Mouse (Mus musculus) T-cell, adult 2 months (primary cell): ENCODE results near the gene Ank3.

Experiments used
- DNase-seq: peaks from one replicate; pipeline ENCODE4 v3.0.0; 2022; ENCODE audit warnings: low spot score

The Ank3 gene

DNA sequence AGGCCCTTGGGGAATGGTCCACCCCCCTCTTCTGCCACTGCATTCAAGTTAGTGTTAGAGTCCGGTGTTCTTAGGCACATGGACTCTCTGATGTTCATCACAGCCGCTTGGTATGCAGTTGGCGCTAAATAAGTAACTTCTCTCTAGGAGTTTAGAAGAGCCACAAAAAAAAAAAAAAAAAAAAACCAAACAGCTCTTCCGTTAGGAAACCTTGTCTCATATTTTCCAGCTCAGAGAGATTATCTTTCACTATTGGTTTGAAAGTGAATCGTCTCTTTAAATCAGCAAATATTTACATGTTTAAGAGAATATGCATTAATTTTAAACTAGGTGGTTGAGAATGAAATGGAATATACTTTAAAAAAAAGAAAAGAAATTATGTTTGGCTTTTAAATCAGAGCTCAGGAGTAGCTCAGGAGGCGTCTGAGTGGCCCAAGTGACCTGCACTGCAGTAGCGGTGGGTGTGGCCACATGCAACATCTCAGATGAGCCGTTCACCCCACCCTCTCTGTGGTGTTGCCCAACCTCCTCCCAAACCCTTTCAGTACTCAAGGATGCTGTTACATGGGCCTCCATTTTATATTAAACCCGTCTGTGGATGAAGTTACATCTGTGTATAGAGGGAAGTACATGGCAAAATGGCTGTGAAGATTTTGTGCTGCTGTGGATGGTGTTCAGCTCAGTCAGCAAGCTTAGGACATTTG, 138.0 kb downstream of the Ank3 start:
- DNase-seq, result no peak

DNA sequence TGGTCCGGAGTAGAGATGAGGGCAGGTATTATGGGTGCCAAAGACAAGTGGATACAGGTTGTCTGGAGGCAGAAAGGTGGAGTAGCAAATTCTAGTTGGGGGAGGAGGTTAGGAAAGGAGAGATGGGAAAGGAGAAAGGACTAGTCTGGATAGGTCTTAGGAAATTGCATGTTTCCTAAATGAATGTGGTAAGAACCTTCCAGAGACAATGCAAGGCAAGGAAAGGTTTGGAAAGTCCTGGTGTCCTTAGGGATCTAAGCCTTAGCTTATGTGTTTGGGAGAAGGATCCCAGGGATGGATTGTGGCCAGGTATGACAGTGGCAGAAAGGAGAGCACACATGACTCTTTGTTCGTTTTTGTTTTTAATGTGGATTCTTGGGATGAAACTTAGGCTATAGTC, 139.7 kb downstream of the Ank3 start:
- DNase-seq, result no peak

DNA sequence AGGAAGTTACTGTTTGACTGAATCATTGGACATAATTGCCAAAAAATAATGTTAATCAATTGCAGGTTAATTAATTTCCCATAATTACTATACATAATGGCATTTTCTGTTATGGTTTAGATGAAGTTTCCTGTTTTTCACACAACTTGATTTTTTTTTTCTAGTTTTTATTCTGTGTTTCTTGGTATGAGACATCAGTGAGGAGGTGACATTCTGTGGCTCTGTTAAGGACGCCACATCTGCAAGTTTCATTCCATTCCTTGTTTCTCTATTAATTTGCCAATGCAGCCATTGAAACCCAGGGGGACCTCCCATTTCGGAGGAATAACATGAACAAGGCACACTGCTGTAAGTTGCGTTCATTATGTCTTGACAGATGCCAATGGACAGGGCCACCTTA, 143.9 kb downstream of the Ank3 start:
- DNase-seq, result no peak

DNA sequence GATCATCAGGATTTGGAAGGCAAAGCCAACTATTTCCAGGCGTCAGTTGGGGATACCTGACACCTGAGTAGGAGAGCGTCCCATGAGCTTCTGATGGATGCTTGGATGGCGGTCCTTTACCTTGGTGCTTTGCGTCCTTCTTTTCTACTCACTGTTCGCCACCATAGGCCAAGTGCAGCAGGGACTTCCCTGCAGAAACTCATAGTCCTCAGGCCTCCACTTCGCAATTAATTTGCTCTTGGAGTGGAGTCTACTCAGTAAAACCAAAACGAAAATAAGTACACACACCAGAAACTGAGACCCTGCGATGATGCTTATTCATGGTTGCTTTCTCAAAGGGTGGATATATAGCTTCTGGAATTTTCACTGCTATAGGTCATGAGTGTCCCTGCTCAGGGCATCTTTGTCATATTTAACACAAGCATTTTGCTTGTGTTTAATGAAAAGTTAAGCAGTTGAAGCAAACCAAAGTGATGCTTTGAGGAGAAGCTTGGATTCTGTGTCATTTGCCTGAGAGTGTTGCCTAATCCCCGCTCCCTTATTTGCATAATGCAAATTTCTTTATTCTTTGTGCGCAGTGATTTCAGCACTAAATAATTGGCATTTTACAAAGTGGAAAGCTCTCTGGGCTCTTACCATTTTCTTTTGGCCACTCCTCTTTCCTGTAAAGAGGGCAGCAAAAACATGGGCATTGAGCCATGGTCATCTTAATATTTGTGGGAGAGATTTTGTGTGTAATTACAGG, 145.5 kb downstream of the Ank3 start:
- DNase-seq, result no peak

DNA sequence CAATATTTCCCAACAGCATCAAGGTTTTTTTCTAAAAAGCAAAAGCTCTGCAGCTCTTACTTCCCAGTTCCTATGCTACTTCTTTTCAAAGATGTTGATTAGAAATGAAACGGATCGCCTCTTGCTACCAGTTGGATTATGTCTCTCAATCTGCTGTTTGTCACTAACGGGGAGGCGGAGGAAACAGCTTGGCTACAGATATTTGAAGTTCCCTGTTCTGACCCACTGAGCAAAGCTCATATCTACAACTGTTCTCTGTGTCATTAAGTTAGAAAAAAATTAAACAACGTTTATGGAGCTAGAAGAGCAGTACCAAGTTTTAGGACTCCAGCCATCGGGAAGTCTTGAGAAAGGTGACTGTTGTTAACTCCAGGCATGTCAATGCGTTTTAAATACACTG, 146.1 kb downstream of the Ank3 start:
- no peak for DNase-seq

DNA sequence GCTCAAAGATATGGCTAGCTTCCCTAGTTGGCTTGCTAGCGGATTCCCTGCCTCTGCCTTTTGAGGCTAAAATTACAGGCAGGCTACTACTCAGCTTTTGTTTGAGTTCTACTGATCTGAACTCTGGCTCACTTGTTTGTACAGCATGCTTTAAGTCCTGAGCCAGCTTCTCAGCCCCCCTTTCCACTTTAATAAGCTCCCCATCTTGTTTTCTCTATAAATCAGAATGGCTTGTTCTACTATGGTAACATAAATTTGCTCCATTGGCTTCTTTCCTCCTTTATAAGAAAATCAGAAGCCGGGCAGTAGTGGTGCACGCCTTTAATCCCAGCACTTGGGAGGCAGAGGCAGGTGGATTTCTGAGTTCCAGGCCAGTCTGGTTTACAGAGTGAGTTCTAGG, 147.4 kb downstream of the Ank3 start:
- DNase-seq, result no peak

DNA sequence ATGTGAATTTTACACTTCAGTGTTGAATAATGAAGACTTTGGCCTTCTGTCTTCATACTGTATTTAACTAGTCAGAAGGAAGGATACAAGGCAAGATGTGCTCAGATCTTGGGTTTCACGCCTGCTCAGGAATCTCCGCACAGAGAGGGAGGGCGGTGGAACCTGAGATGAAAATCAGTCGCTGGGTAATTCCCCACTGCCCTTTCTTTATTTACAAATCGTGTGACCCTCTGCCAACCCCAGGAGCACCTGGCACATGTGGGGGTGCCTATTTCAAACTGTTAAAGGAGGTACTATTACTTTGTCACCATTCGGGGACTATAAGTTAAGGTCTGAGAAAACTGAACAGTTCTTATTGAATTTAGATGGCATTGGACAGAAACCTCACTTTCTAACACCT, 148.1 kb downstream of the Ank3 start:
- no peak for DNase-seq

DNA sequence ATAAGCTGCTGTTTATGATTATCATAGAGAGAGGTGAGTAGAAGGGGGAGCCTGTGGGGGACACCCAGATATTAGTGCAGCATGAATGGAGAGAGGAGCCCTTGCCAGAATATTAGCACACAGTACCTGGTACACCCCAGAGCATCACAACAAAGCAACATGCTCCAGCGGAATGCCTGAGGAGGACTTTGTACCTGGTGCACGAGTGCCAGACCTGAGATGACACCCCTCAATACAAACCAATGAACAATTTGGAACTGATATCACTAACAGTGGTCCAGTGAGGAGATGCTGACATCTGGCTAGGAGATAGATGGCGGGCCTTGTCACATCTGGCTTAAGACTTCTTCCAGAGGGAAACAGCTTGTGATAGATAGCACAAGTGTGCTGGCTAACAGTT, 150.2 kb downstream of the Ank3 start:
- DNase-seq, result no peak

DNA sequence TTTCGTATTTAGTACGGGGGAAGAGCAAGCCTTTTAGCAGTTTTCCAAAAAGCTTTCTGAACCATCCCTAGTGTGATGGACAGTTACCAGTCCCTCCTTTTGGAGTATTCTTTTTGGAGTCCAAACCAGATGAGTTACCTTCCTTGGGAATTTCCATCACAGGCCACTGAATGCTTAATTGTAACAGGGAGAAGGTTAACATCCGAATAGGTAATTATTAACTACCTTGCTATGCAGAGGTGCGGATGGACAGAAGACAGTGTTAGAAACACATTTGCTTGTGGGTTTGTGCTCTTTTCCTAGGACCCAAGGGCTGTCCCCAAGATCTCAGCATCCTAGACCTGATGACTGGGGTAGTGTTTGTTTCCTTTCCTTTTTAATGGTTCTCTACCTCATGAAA, 150.6 kb downstream of the Ank3 start:
- DNase-seq, result no peak

DNA sequence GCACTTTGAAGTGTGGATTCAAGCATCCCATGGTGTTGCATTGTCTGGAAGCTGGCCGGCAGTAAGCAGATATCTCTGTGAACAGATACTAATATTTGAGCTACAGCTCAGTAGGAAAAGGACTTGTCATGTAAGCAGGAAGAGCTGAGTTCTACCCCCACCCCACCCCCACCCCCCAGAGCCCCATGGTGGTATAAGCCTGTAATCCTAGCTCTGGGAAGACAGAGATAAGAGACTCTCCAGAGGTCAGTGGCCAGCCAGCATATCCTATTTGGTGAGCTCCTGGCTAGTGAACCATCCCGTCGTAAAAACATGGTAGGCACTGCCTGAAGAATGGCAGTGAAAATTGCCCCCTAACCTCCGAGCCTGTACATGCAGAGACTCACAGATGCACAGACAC, 152.3 kb downstream of the Ank3 start:
- no peak for DNase-seq

DNA sequence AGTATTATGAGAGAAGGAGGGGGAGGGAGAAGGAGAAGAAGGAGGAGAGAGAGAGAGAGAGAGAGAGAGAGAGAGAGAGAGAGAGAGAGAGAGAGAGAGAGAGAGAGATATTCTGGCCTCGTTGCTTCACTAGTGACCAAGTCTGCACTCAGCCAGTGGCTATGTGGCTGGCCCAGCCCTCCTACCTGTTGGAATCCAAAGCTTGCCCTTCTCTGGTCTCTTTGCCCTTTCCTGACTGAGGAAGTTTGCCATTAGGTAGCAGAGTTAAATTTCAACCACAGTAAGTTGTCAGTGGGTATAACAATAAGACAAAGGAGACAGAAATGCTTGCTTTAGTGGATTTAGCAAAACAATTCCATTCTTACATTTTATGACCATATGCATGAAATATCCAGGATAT, 154.5 kb downstream of the Ank3 start:
- DNase-seq, result no peak

DNA sequence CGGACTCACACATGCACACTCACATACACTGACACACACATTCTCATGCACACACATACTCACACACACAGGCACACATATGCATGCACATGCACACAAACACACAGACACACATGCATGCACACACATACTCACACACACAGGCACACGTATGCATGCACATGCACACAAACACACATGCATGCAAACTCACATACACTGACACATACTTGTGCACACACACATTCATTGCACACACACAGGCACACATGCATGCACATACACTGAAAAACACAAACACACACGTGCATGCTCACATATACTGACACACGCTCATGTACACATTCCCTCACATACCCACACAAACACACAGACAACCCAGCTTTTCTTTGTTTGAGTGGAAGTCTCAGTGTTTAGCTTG, 157.0 kb downstream of the Ank3 start:
- DNase-seq, result no peak

DNA sequence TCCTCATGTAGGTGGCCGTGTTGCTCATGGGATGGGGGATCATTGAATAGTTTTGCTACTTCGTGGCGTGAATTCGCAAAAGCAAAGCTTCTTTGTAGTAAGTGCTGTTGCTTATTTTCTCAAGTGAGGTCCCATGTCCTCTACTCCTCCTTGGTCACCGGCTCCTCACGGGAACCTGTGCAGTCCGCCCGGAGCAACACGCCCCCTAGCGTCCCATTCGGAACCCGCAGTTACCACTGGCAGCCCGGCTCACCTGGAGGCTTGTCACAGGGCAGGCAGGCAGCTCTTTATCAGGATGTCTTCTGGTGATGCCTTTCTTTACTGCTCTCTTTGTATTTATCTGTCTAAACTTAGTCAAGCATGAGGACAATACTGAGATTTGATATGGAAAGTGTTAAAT, 157.7 kb downstream of the Ank3 start:
- peak; percentile 11 for DNase-seq

DNA sequence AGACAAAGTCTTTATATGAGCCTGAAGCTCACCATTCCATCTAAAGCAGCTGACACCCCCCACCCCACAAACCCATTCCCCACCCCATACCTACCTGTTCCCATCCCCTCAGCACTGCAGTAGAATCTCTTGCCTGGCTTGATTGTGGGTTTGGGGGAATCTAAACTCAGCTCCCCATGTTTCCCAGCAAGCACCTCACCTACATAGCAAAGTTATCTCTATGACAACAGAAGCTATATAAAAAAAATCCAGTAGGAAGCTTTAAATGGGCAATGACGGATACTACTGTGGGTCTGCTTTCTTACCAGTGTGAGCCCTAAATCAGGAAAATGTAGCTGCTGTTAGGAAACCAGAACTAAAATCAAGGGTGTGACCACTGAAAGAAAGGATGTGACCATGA, 161.7 kb downstream of the Ank3 start:
- DNase-seq, result no peak

DNA sequence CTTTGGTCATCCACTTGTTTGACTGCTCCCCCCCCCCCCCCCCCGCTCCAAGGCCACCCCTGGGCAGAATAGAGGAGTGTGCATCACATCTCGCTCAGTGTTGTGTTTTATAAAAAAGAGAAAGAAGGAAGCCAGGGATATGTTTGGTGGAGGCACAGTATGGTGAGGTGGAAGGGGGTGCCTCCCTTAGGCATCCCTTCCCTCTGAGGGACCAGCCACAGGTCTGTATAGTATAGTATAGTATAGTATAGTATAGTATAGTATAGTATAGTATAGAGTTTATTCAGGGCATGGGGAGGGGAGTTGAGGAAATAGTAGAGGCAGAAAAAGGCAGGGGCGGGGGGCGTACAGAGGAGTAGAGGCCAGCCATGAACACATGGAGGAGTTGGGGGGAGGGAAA, 164.4 kb downstream of the Ank3 start:
- no peak for DNase-seq

DNA sequence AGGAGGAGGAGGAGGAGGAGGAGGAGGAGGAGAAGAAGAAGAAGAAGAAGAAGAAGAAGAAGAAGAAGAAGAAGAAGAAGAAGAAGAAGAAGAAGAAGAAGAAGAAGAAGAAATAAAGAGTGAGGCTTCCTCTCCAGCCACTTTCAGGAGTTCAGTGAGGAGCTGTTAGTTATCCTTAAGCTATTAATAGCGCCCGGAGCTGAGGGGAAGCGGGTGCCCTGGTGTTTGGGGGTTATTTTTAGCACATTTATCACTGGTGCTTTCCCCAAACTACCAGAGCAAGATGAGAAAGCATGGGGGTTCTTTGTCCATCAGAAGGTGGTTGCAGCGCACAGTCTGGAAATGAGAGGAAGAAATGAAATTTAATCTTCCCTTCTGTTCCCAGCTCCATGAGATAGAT, 166.5 kb downstream of the Ank3 start:
- no peak for DNase-seq

DNA sequence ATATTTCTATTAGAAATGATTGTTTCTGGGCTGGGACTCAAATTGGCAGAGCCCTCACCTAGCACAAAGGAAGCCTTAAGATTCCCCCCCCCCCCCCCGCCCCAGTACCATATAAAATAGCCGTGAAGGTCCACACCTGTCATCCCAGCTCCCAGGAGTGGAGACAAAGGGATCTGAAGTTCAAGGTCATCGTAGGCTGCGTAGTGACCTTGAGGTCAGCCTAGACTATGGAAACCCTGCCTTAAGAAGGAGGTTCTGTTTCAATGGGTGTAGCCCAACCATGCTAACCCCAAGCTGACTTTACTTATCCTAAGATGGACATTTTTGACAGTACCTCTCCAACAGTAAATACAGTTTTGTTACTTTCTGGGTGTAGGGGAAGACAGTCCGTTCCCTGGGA, 170.4 kb downstream of the Ank3 start:
- no peak for DNase-seq

DNA sequence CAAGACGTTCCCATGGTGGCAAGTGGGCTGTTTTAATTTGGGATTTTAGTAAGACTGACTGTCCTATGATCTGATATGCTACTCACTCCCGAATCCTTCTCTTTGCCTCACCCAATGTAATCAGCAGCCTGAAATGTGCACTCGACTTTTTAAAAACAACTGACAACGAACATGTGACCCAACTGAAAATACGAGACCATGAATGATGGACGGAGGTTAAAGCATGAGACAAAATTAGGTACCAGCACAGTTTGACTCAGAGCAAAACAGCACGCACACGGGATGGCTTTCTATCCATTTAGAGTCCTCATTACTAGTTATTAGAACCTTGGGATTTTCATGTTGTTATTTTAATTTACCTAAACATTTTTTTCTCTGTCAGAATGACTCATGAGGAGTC, 171.2 kb downstream of the Ank3 start:
- no peak for DNase-seq

DNA sequence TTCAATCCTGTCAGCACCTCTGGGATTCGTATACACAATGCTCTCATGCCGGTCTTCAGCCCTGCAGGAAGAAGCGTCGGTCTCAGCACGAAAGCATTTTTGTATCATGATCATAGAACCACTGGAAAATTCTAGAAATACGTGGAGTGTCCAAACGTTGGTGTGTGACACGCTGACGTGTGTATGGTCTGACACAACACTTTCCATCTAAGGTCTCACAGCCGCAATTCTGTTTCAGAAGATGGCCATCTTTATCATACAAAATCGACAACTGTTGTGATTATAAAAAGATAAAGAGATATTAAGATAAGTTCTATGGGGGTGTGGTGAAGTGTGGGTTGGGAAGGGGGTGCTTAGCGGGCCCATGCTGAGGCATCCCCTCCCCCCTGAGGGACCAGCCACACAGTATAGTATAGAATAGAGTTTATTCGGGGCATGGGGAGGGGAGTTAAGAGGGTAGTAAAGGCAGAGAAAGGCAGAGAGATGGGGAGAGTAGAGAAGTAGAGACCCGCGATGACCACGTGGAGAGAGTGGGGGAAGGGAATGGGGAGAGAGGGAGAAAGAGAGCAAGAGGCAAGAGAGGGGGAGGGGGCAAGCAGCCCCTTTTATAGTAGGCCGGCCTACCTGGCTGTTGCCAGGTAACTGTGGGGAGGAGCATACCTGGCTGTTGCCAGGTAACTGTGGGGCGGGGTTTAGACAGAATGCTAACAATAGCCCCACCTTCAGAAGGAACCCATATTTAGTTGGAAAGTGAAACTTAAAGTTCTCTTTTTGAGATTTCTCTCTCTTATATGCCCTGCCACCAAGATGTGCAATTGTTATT, 172.1 kb downstream of the Ank3 start:
- peak; percentile 40 for DNase-seq

DNA sequence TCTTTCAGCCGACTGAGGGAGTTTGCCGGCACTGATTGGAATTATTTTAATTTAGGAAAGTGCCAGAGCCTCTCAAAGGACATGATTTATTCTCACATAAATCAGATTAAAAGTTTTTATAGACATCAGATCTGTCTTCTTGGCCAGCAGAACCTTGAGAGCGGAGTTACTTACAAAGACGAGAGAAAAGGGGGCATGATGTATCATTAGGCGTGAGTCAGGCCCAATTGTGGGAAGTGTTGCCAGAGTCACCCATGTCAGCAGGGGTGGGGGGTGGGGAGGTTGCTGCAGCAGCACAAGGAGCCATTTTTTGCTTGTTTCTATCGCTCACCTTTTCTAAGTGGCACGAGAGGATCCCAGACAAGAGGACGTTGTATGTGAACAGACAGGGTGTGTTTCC, 172.8 kb downstream of the Ank3 start:
- no peak for DNase-seq

DNA sequence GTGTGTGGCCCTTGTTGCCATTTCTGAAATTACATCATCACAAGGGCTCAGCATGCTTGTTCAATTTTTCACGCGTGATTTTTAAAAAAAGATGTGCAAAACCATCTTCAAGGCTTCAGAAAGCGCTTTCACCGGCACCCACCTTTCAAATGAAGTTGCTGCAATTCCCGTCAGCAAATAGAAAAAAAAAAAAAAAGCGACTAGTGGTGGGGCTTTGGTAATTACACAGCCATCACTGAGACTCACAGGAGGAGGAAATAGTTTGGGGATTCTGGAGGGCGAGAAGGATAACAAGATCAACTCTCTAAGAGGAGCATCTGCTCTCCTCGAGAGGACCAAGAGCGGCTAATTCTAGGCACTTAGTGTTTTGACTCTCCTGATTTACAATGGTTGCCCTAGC, 173.4 kb downstream of the Ank3 start:
- no peak for DNase-seq

DNA sequence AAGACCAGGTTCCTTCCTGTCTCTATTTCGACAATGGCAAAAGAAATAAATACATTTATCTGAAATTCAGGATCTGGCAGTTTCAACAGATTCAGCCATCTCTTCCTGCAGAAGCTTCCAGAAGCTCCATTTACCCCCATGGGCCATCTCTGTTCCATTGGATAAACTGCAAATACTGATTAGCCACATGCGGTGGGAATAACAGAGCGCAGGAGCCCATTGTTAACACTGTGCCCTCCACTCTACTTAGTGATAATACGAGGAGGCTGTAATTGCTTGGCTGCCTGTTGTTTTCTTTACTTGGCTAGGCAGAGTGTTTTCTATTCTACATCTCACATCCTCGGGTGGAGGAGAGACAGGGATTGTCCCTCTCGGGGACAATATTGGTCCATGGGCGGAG, 174.5 kb downstream of the Ank3 start:
- no peak for DNase-seq

DNA sequence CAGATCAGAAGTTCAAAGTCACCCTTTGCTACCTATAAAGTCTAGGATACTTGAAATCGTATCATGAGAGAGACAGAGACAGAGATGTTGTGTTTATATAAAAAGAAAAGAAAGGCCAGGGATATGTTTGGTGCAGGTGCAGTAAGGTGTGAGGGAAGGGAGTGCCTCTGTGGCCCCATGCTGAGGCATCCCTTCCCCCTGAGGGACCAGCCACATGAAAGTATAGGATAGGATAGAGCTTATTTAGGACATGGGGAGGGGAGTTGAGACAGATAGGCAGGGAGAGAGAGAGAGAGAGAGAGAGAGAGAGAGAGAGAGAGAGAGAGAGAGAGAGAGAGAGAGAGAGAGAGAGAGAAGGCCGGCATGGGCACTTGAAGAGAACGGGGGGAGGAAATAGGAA, 175.2 kb downstream of the Ank3 start:
- no peak for DNase-seq
